Mouse (Mus musculus) liver, postnatal 0 days (tissue): ENCODE data around the gene Haus6. TPM values are rescaled to one million over a fixed set of nuclear protein-coding genes. Genes with fewer than 3 reads are reported as not detected.
A peak's percentile ranks its signal among the peaks of the same experiment; 100 is the strongest.

Experiments
- ATAC-seq: fragments of 200-750 bp; cut with Nextera tagmentation; 2 replicates; pipeline ENCODE4 v1.8.0; 2017; ENCODE audit warnings: mild to moderate bottlenecking, moderate library complexity
- DNase-seq: peaks from one replicate; pipeline ENCODE4 v3.0.0-alpha.2; 2016
- H3K27ac ChIP-seq: fragments of 300-500 bp; sonication (generic); 2 replicates; pipeline ENCODE4 v1.5.1; 2014; ENCODE audit warnings: antibody characterized with exemption, moderate library complexity, mild to moderate bottlenecking, low read depth
- H3K27me3 ChIP-seq: fragments of 300-500 bp; sonication (generic); 2 replicates; pipeline ENCODE4 v1.6.1; 2014; ENCODE audit warnings: low read length, control low read depth, mixed read lengths; ENCODE audit not compliant: insufficient read depth
- H3K36me3 ChIP-seq: fragments of 300-500 bp; sonication (generic); replicated peaks from 2 replicates; pipeline ENCODE4 v1.6.1; 2014; ENCODE audit warnings: mild to moderate bottlenecking, control low read depth, low read length, moderate library complexity, mixed read lengths; ENCODE audit not compliant: insufficient read depth
- H3K4me1 ChIP-seq: fragments of 300-500 bp; sonication (generic); 2 replicates; pipeline ENCODE4 v1.6.1; 2014; ENCODE audit warnings: antibody characterized with exemption, mild to moderate bottlenecking, control low read depth; ENCODE audit not compliant: insufficient read depth
- H3K4me2 ChIP-seq: fragments of 300-500 bp; sonication (generic); 2 replicates; pipeline ENCODE4 v1.6.1; 2014; ENCODE audit warnings: low read depth, mild to moderate bottlenecking, low read length, moderate library complexity, mixed read lengths
- H3K4me3 ChIP-seq: fragments of 300-500 bp; sonication (generic); 2 replicates; pipeline ENCODE4 v1.5.1; 2014; ENCODE audit warnings: low read depth, low read length
- H3K9ac ChIP-seq: fragments of 300-500 bp; sonication (generic); replicated peaks from 2 replicates; pipeline ENCODE4 v1.6.1; 2014; ENCODE audit warnings: mild to moderate bottlenecking, moderate library complexity
- H3K9me3 ChIP-seq: fragments of 300-500 bp; sonication (generic); 2 replicates; pipeline ENCODE4 v1.6.1; 2016; ENCODE audit warnings: mild to moderate bottlenecking, control low read depth, low read length, mixed read lengths
- CTCF ChIP-seq: sonication (generic); IDR thresholded peaks from 2 replicates; pipeline ENCODE4 v1.5.1; 2016; ENCODE audit warnings: antibody characterized with exemption, low read depth
- EP300 ChIP-seq: IDR thresholded peaks from 2 replicates; pipeline ENCODE4 v1.6.1; 2016; ENCODE audit warnings: antibody characterized with exemption, low read depth, mild to moderate bottlenecking
- WGBS: fragments of 180-500 bp; shearing (Covaris S2); extraction: QIAGEN DNeasy Blood & Tissue Kit; methylation state at CpG from one replicate; pipeline ENCODE4 v1.1.7; 2014; ENCODE audit not compliant: insufficient replicate concordance; 5-methylcytosine and 5-hydroxymethylcytosine counted together
- polyA plus RNA-seq: library from polyadenylated mRNA; unstranded; fragments of >200 nt; fragmentation: Nextera tagmentation; extraction: Ambion mirVana; gene quantifications from 2 replicates; pipeline ENCODE4 v1.2.1, GENCODE M21; 2015

Haus6 gene
- polyA plus RNA-seq, 1 experiment from 2014 or later = 5.9 TPM

GRCm38 (mm10) chr4:86575283-86575983 lies 36.4 kb downstream of the Haus6 start, which contains the start of gene Rraga:
Gene Rraga, plus strand, starts transcription at chr4:86575668.
- H3K36me3 ChIP-seq = 0 out of 2 replicates have a peak, but pooled peaks cover 3% of the 10 kb centered on the region
- H3K4me2 ChIP-seq = peak within 1 kb of the TSS; percentile 94
- H3K9ac ChIP-seq = peak within 1 kb of the TSS; percentile 99
- peak; percentile 97 for TF ChIP-seq EP300
- TF ChIP-seq CTCF = peak; percentile 92
- no peaks in the 10 kb centered on the region for H3K27me3 ChIP-seq
- H3K4me1 ChIP-seq = peaks cover 17% of the 10 kb centered on the region
- DNase-seq = peak; percentile 97
- under 1% methylated on average over 53 of the region's 53 CpGs for WGBS
- H3K27ac ChIP-seq = peak within 1 kb of the TSS; percentile 99
- ATAC-seq = peak; percentile 98
- peak within 1 kb of the TSS; percentile 96 for H3K4me3 ChIP-seq
- H3K9me3 ChIP-seq = no peaks in the 10 kb centered on the region

DNA sequence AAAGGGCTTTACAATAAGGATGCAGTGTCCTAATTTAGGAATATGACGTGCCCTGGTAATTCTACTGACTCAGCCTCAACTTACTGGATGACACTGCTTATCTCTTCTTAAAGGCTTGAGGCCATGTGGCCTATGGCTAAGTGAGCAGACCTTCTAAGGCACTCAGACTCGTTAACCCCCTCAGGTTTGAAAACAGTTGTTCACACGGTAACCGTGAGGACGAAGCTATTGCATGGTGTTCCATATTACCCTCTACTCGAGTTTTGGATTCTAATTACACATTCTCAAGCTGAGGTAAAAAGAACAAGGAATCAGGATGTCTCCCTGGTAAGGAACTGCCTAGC lies 36.9 kb downstream of the Haus6 start:
- Histone ChIP-seq H3K4me2 (peak overlapping the region; percentile 94), H3K4me3 (peak overlapping the region; percentile 96), H3K27me3 (no peaks in the 10 kb centered on the region), H3K9me3 (no peaks in the 10 kb centered on the region), H3K9ac (peak overlapping the region; percentile 99), H3K4me1 (peaks cover 17% of the 10 kb centered on the region), H3K27ac (peak overlapping the region; percentile 99), H3K36me3 (0 out of 2 replicates have a peak, but pooled peaks cover 3% of the 10 kb centered on the region)
- 15% methylated on average over 6 of the region's 6 CpGs for WGBS
- DNase-seq (no peak), ATAC-seq (peak; percentile 4)
- TF ChIP-seq EP300 (no peak), CTCF (no peak)

DNA sequence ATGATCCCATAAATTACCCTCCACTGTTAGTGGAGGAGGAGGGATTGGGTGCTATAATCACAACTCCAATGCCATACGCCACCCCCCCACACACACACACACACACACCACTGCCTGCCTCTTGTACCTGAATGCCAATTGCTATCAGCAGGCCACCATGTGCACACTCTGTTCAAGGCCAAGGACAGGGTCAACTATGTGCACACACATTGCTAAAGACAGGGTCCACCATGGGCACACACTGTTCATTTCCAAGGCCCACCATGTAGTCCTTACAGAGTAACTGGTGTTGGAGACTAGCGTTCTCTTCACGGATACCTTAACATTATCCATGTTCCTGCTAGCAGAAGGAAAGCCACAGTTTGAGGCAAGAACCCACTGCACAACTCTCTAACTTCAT lies 50.8 kb downstream of the Haus6 start:
- H3K27ac ChIP-seq = no peak overlapping the region
- no peak for TF ChIP-seq CTCF
- no peak for TF ChIP-seq EP300
- H3K4me3 ChIP-seq = no peak overlapping the region
- H3K4me2 ChIP-seq = no peak overlapping the region
- no peaks in the 10 kb centered on the region for H3K9me3 ChIP-seq
- no peaks in the 10 kb centered on the region for H3K36me3 ChIP-seq
- WGBS = 95% methylated on average over 3 of the region's 3 CpGs
- no peaks in the 10 kb centered on the region for H3K27me3 ChIP-seq
- DNase-seq (no peak), ATAC-seq (no peak)
- H3K9ac ChIP-seq = no peak overlapping the region
- no peaks in the 10 kb centered on the region for H3K4me1 ChIP-seq

DNA sequence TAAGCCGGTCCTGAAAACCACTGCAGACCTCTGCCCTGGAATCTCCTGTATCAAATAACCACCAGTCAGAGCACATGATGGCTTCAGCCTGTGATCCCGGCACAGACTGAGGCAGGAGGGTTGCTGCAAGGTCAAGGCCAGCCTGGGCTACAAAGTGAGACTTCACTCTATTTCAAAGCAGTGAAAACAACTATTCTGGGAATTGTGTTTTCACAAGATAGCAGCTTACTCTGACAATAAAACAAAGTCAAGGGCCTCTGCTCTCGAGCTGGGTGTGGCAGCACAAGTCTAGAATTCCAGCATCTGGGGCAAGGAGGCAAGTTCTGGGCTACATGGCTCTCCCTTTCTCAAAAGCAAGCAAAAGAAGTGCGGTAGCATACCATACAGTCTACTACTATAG lies 52.8 kb downstream of the Haus6 start:
- ATAC-seq (no peak), DNase-seq (no peak)
- TF ChIP-seq CTCF = no peak
- no peak for TF ChIP-seq EP300
- no peaks in the 10 kb centered on the region for H3K36me3 ChIP-seq
- H3K27me3 ChIP-seq = no peaks in the 10 kb centered on the region
- no peak overlapping the region for H3K4me2 ChIP-seq
- H3K27ac ChIP-seq = no peak overlapping the region
- H3K9ac ChIP-seq = no peak overlapping the region
- no peaks in the 10 kb centered on the region for H3K4me1 ChIP-seq
- no peak overlapping the region for H3K4me3 ChIP-seq
- 57% methylated on average over 4 of the region's 4 CpGs for WGBS
- H3K9me3 ChIP-seq = no peaks in the 10 kb centered on the region

DNA sequence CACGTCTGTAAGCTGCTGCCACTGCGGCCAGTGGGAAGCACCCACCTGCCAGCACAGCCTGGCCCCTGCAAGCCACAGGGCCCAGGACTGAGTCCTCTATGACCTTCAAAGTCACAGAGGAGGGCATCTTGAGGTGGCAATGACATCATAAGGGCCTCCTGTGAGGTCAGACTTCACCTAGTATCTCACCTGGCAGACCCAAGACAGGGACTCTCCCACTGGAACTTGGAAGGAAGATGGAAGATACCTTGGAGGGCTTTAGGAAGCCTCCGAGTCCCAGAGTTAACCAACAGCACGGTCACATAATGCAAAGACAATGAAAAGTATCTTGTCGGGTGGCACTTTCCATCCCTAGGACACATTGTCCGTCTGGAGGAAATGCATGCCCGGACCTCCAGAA lies 53.6 kb downstream of the Haus6 start, which contains the start of gene Saxo1:
Gene Saxo1, minus strand, starts transcription at position 101 of the 400 bp plus-strand sequence.
- TF ChIP-seq CTCF (no peak), EP300 (no peak)
- WGBS = 76% methylated on average over 7 of the region's 7 CpGs
- no peak for DNase-seq

GRCm38 (mm10) chr4:86557371-86557770 lies 54.5 kb downstream of the Haus6 start:
- Histone ChIP-seq H3K4me3 (no peak overlapping the region), H3K9ac (no peak overlapping the region), H3K27ac (no peak overlapping the region), H3K4me1 (no peaks in the 10 kb centered on the region), H3K36me3 (no peaks in the 10 kb centered on the region), H3K27me3 (no peaks in the 10 kb centered on the region), H3K9me3 (no peaks in the 10 kb centered on the region), H3K4me2 (no peak overlapping the region)
- WGBS = 69% methylated on average over 7 of the region's 7 CpGs
- ATAC-seq (no peak), DNase-seq (no peak)
- no peak for TF ChIP-seq CTCF
- no peak for TF ChIP-seq EP300

More for the DNA sequence above, 53.6 kb downstream of the Haus6 start, which contains the start of gene Saxo1:
- Histone ChIP-seq H3K4me2 (no peak within 1 kb of the TSS), H3K9me3 (no peaks in the 10 kb centered on the region), H3K36me3 (no peaks in the 10 kb centered on the region), H3K27me3 (no peaks in the 10 kb centered on the region), H3K4me3 (no peak within 1 kb of the TSS), H3K4me1 (no peaks in the 10 kb centered on the region), H3K27ac (no peak within 1 kb of the TSS), H3K9ac (no peak within 1 kb of the TSS)
- no peak for ATAC-seq
